Mouse (Mus musculus) cerebellum, adult 11 months (tissue): ENCODE results near the gene Doc2g.

Experiments
- DNase-seq: peaks from one replicate; pipeline ENCODE4 v3.0.0; 2022

The Doc2g gene

DNA sequence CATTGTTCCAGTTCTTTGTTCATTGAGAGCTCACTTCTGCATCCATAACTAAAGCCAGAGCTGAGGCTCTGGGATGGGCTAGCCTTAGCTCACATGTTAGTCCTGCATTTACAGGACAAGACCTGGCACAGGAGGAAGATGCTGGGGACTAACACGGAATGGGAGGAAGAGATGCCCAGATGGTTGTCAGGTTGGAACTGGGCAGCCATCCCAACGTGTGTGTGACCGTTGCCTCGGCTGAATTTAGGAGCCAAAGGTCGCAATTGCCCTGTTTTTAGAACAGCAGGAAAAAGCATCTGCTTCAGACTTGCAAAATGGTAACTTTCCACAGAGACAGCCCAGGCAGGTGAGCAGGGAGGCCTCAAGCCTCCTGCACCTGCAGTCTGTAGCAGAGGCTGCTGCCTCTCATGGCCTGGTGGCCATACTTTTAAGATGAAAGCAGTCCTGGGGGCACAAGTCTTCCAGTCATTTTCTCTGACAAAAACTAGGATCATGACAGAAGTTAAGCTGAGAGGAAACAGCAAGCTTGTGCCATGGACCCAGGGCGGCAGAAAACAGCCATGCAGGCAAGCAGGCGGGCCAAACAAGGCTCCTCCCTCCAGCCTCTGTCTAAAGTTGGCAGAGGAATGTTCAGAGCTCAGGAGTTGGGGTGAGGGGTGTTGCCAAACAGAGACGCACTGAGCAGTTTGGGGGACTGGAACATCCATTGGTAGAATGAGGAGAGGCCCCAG is 52.3 kb downstream of the Doc2g start:
- DNase-seq: peak; percentile 65

DNA sequence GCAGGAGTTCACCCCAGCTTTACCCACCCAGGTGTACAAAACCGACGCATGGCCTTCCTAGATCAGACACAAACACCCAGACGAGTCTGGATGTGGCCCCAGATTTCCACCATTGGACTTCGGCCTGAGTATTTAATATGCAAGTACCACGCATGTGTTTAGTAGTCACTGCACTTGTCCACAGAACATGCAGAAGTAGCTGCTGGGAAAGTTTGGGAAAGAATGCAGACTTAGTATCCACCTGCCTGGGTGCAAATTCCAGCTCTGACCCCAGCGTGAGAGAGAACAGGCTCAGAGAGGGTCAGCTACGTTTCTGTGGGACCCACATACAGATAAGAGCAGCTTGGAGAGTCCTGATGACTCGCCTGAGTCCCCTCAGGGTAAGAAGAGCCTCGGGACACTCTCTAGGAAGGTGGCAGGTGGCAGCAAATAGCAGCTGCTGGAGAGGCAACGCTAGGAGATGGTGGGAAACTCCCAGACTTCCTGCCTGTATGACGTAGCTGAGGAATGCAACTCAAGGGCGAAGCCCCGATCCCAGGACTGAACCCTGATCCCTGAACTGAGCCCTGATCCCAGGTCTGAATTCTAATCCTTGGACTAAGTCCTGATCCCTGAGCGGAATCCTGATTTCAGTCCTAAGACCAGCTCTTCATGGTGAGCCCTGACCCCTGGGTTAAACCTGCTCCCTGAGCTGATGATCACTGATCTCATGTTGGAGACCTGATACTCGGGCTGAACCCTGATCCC is 53.0 kb downstream of the Doc2g start:
- DNase-seq: no peak
